Mouse (Mus musculus): ENCODE data around the gene Ddx5.

- TF ChIP-seq POLR2A (IDR thresholded peaks at IDR 0.05; ENCODE audit: low read depth, low read length) (no peak), CTCF (conservative IDR thresholded peaks at IDR 0.05; ENCODE audit: insufficient read depth, insufficient read length, low read depth, low read length) (no peak)
Observed at GRCm38 (mm10) chr11:106822911-106823310, 33.9 kb upstream of the Ddx5 start.

All from kidney, adult 2 months (tissue).